29 mouse cellular contexts compared by ENCODE assay signal in the genomic region with DNA sequence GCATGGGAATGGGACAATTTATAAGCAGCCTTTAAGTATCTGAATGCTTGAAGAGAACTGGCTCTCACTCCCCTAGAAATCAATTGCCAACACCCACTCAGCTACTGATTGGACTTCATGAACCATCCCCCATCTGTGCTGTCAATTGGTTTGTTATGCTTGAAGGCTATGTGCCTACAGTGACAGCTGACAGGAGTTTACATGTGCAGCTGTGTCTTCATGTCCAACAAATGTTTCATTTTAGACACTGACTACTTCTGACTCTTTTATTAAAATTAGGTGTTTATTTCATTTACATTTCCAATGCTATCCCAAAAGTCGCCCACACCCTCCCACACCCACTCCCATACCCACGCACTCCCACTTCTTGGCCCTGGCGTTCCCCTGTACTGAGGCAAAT.
A peak's percentile ranks its signal among the peaks of the same experiment; 100 is the strongest.
DNase-seq lines count a peak whose midpoint lies in the region; ATAC-seq and TF ChIP-seq lines count a peak whose summit lies in the region.
"Had no signal": no experiment of that assay in that cellular context is flagged by ENCODE, and none has a peak within 500 bp of the region (broad histone marks: within the 10 kb centered on the region; RNA-seq: fewer than 3 reads in every experiment).

No protein-coding gene starts in this region.

- no peaks in the 10 kb centered on the region for H3K9me3 ChIP-seq in forebrain, embryonic 14.5 days (replicated peaks; ENCODE audit: control insufficient read depth, low read length)
- H3K9me3 ChIP-seq in forebrain, embryonic 11.5 days (ENCODE audit: control insufficient read depth, low read length): no peaks in the 10 kb centered on the region
- H3K9me3 ChIP-seq in hindbrain, embryonic 16.5 days (ENCODE audit: control insufficient read depth, low read length): no peaks in the 10 kb centered on the region
- H3K9me3 ChIP-seq: G1E; heart, embryonic 12.5 days; kidney, embryonic 15.5 days; limb, embryonic 13.5 days; lung, embryonic 15.5 days; midbrain, embryonic 10.5 days; neural tube, embryonic 12.5 days had no signal

- H3K36me3 ChIP-seq in forebrain, embryonic 14.5 days (ENCODE audit: control insufficient read depth, insufficient read depth, low read length): no peaks in the 10 kb centered on the region
- no peaks in the 10 kb centered on the region for H3K36me3 ChIP-seq in forebrain, embryonic 11.5 days (ENCODE audit: control insufficient read depth, insufficient read depth, low read length)
- H3K36me3 ChIP-seq in hindbrain, embryonic 16.5 days (ENCODE audit: control insufficient read depth, insufficient read depth, low read length): no peaks in the 10 kb centered on the region
- H3K36me3 ChIP-seq: G1E; heart, embryonic 12.5 days; kidney, embryonic 15.5 days; limb, embryonic 13.5 days; lung, embryonic 15.5 days; midbrain, embryonic 10.5 days; neural tube, embryonic 12.5 days had no signal

- no peak for TF ChIP-seq CTCF in brain, embryonic 14.5 days (IDR thresholded peaks at IDR 0.05; ENCODE audit: borderline replicate concordance, extremely low read depth, insufficient read depth, insufficient read length)
- TF ChIP-seq CTCF in layer of hippocampus, adult 2 months (conservative IDR thresholded peaks at IDR 0.05): no peak

- no peak overlapping the region for H3K9ac ChIP-seq in forebrain, embryonic 14.5 days (ENCODE audit: low read length)
- no peak overlapping the region for H3K9ac ChIP-seq in forebrain, embryonic 11.5 days (ENCODE audit: low read length)
- H3K9ac ChIP-seq in hindbrain, embryonic 16.5 days (ENCODE audit: low read depth, low read length): no peak overlapping the region
- H3K9ac ChIP-seq: heart, embryonic 12.5 days; hindbrain, embryonic 14.5 days; kidney, embryonic 15.5 days; limb, embryonic 13.5 days; lung, embryonic 15.5 days; neural tube, embryonic 12.5 days had no signal

- no peak for TF ChIP-seq POLR2A in brain, embryonic 14.5 days (IDR thresholded peaks at IDR 0.05; ENCODE audit: borderline replicate concordance, extremely low read depth, insufficient read depth, insufficient read length, poor library complexity, severe bottlenecking)

- H3K27ac ChIP-seq in forebrain, embryonic 14.5 days (ENCODE audit: low read depth, low read length): no peak overlapping the region
- H3K27ac ChIP-seq in forebrain, embryonic 11.5 days (ENCODE audit: low read depth, low read length): no peak overlapping the region
- peak overlapping the region; percentile 51; the same call in 1 of the 2 replicates for H3K27ac ChIP-seq in layer of hippocampus, adult 2 months
- no peak overlapping the region for H3K27ac ChIP-seq in hindbrain, embryonic 16.5 days (ENCODE audit: low read depth, low read length)
- H3K27ac ChIP-seq: hindbrain, embryonic 14.5 days; kidney, embryonic 15.5 days; left cerebral cortex, adult 2 months; limb, embryonic 13.5 days; lung, embryonic 15.5 days; midbrain, embryonic 10.5 days; neural tube, embryonic 12.5 days had no signal

- no peak overlapping the region for H3K4me3 ChIP-seq in forebrain, embryonic 14.5 days (ENCODE audit: low read depth, low read length)
- no peak overlapping the region for H3K4me3 ChIP-seq in forebrain, embryonic 11.5 days (ENCODE audit: low read depth, low read length)
- H3K4me3 ChIP-seq in layer of hippocampus, adult 2 months: no peak overlapping the region
- H3K4me3 ChIP-seq in hindbrain, embryonic 16.5 days (ENCODE audit: low read length): no peak overlapping the region
- H3K4me3 ChIP-seq: erythroblast, embryonic 14.5 days; heart, embryonic 12.5 days; kidney, embryonic 15.5 days; left cerebral cortex, adult 2 months; limb, embryonic 13.5 days; lung, embryonic 15.5 days; midbrain, embryonic 10.5 days; myocyte; neural tube, embryonic 12.5 days had no signal

- peak; percentile 63; the same call in 1 of the 2 replicates for ATAC-seq in forebrain, embryonic 14.5 days
- no peak for ATAC-seq in forebrain, embryonic 11.5 days (replicated peaks; ENCODE audit: low FRiP score)
- no peak for ATAC-seq in hindbrain, embryonic 16.5 days
- ATAC-seq: inflammation-experienced regulatory T-cells, adult 6 months had no signal

- no peak overlapping the region for H3K4me2 ChIP-seq in forebrain, embryonic 14.5 days (ENCODE audit: low read length)
- no peak overlapping the region for H3K4me2 ChIP-seq in forebrain, embryonic 11.5 days (ENCODE audit: low read depth, low read length, severe bottlenecking)
- H3K4me2 ChIP-seq in hindbrain, embryonic 16.5 days (ENCODE audit: low read length): no peak overlapping the region
- H3K4me2 ChIP-seq: heart, embryonic 12.5 days; hindbrain, embryonic 14.5 days; kidney, embryonic 15.5 days; limb, embryonic 13.5 days; liver, embryonic 11.5 days; lung, embryonic 15.5 days; neural tube, embryonic 12.5 days had no signal

- DNase-seq in forebrain, embryonic 14.5 days (ENCODE audit: low spot score): peak; percentile 58
- no peak for DNase-seq in forebrain, embryonic 11.5 days (ENCODE audit: low spot score)
- peak; percentile 75 for DNase-seq in brain, embryonic 14.5 days (ENCODE audit: low read depth)
- DNase-seq in layer of hippocampus, adult 2 months (ENCODE audit: low spot score in 2 of 2): peak; percentile 62 to 87
- peak; percentile 48 to 88 for DNase-seq in layer of hippocampus, postnatal 14 days (ENCODE audit: low spot score in 2 of 2)
- DNase-seq in embryo, embryonic 11 days: no peak
- no peak for DNase-seq in left cerebral cortex, adult 11 months (ENCODE audit: low spot score)
- DNase-seq: adrenal gland, postnatal 10 days; cerebellum, adult 11-12 months; cerebellum, adult 9-11 months; gastrocnemius, postnatal 36 days; heart, adult 18-20 months; heart, postnatal 4 days; kidney, adult 11 months; kidney, postnatal 25 days had no signal

- no peaks in the 10 kb centered on the region for H3K27me3 ChIP-seq in forebrain, embryonic 14.5 days (replicated peaks; ENCODE audit: control insufficient read depth, insufficient read depth, low read length)
- no peaks in the 10 kb centered on the region for H3K27me3 ChIP-seq in forebrain, embryonic 11.5 days (ENCODE audit: control insufficient read depth, insufficient read depth, low read length)
- H3K27me3 ChIP-seq in hindbrain, embryonic 16.5 days (replicated peaks; ENCODE audit: control insufficient read depth, insufficient read depth, low read length): no peaks in the 10 kb centered on the region
- H3K27me3 ChIP-seq: heart, embryonic 12.5 days; kidney, embryonic 15.5 days; limb, embryonic 13.5 days; lung, embryonic 15.5 days; neural tube, embryonic 12.5 days had no signal

- no peaks in the 10 kb centered on the region for H3K4me1 ChIP-seq in forebrain, embryonic 14.5 days (ENCODE audit: control insufficient read depth, insufficient read depth, low read length)
- no peaks in the 10 kb centered on the region for H3K4me1 ChIP-seq in forebrain, embryonic 11.5 days (replicated peaks; ENCODE audit: control insufficient read depth, insufficient read depth, low read length)
- H3K4me1 ChIP-seq in hindbrain, embryonic 16.5 days (ENCODE audit: control insufficient read depth, insufficient read depth, low read depth, low read length): no peaks in the 10 kb centered on the region
- H3K4me1 ChIP-seq: heart, embryonic 12.5 days; kidney, embryonic 15.5 days; limb, embryonic 13.5 days; lung, embryonic 15.5 days; midbrain, embryonic 10.5 days; neural tube, embryonic 12.5 days had no signal

- WGBS in forebrain, embryonic 14.5 days: 86% methylated on average over 3 of the region's 3 CpGs
- WGBS in forebrain, embryonic 11.5 days: 95% methylated on average over 3 of the region's 3 CpGs
- WGBS in hindbrain, embryonic 16.5 days: 93% methylated on average over 3 of the region's 3 CpGs

Comparison
In these comparisons a context has a peak if more than half of its experiments do, and no peak if none do; other contexts are left out.
1. DNase-seq: peak in forebrain, embryonic 14.5 days (single experiment), brain, embryonic 14.5 days (single experiment), layer of hippocampus, adult 2 months (2 of 2) and layer of hippocampus, postnatal 14 days (2 of 2); none in forebrain, embryonic 11.5 days (single experiment), embryo, embryonic 11 days (single experiment) and left cerebral cortex, adult 11 months (single experiment).